Mouse (Mus musculus): Measurements from ENCODE around the gene Zfp142.

GRCm38 (mm10) chr1:74524746-74525145 is 63.3 kb downstream of the Zfp142 start:
- TF ChIP-seq EP300 (optimal IDR thresholded peaks at IDR 0.05) (no peak), CTCF (IDR thresholded peaks at IDR 0.05; ENCODE audit: low read depth) (no peak)
